Mouse (Mus musculus) frontal cortex, adult (tissue): ENCODE measurements around the gene Ghr.

Experiments
- ATAC-seq: cut with Nextera tagmentation; 2 replicates; pipeline ENCODE4 v1.9.2; 2017; ENCODE audit warnings: mild to moderate bottlenecking, moderate library complexity, mixed read lengths; ENCODE audit not compliant: low TSS enrichment

Ghr gene

GRCm38 (mm10) chr15:3295986-3296385 lies 287.3 kb downstream of the Ghr start:
- ATAC-seq = no peak

- no peak for ATAC-seq
Measured at GRCm38 (mm10) chr15:3293477-3293876, 289.8 kb downstream of the Ghr start.

- no peak for ATAC-seq
Measured at GRCm38 (mm10) chr15:3290435-3290834, 292.9 kb downstream of the Ghr start.

- no peak for ATAC-seq
Measured at GRCm38 (mm10) chr15:3286032-3286431, 297.3 kb downstream of the Ghr start.

GRCm38 (mm10) chr15:3281737-3282136 lies 301.6 kb downstream of the Ghr start:
- no peak for ATAC-seq

GRCm38 (mm10) chr15:3281216-3281615 lies 302.1 kb downstream of the Ghr start:
- no peak for ATAC-seq

- ATAC-seq = no peak
Measured at GRCm38 (mm10) chr15:3279242-3279641, 304.1 kb downstream of the Ghr start.

GRCm38 (mm10) chr15:3277391-3277790 lies 305.9 kb downstream of the Ghr start:
- no peak for ATAC-seq

- ATAC-seq = no peak
Measured at GRCm38 (mm10) chr15:3273191-3273590, 310.1 kb downstream of the Ghr start.

GRCm38 (mm10) chr15:3271216-3271615 lies 312.1 kb downstream of the Ghr start:
- no peak for ATAC-seq

- ATAC-seq = peak; percentile 79
Measured at GRCm38 (mm10) chr15:3270646-3271077, 312.6 kb downstream of the Ghr start.

- peak; percentile 64; the same call in 1 of the 2 replicates for ATAC-seq
Measured at GRCm38 (mm10) chr15:3269996-3270645, 313.2 kb downstream of the Ghr start.

- ATAC-seq = no peak
Measured at GRCm38 (mm10) chr15:3269496-3269895, 313.8 kb downstream of the Ghr start.

GRCm38 (mm10) chr15:3268247-3268646 lies 315.0 kb downstream of the Ghr start, which contains the start of gene Selenop:
TSS of gene Selenop (plus strand) at chr15:3268547.
- no peak for ATAC-seq
